Mouse (Mus musculus) 416B (cell line): ENCODE data around the gene Vstm5.
A peak's percentile ranks its signal among the peaks of the same experiment; 100 is the strongest.

Experiments used
- DNase-seq: peaks from one replicate; pipeline ENCODE4 v3.0.0; 2011; ENCODE audit warnings: low read depth

Gene Vstm5

DNA sequence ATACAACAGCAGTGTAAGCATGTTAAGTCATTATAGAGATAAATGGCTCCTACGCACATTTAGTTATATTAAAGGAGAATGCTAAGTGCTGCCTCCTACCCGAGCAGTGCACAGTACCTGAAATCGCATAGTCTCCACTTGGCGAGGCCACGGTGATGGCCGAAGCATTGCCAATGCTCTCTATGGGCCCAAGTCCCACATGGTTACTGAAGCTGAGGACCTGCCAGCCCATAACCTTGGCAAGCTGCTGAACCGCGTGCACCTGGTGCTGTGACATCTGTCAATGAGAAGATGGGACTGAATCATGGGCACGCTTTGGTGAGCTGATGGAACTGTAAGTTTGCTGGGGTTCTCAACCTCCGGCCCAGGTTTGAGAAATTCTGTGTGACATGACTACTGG lies 24.6 kb downstream of the Vstm5 start:
- DNase-seq: no peak

DNA sequence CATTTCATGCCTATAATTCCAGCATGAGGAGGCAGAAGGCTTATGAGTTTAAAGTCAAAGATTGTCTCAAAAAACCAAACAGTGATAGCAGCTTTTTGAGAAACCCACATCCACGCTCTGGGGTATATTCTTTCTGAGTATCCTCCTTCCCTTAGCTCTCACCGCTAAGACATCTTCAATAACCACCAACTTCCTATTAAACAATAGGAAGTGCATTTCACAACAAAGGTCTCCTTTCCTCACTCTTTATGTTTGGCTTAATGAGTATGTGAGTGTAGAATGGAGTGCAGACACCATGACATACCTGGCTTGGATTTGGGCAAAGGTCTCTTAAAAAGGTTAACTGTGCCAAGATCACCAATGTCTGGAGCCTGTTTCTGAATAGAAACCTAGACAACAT lies 35.1 kb downstream of the Vstm5 start:
- DNase-seq: peak; percentile 23

DNA sequence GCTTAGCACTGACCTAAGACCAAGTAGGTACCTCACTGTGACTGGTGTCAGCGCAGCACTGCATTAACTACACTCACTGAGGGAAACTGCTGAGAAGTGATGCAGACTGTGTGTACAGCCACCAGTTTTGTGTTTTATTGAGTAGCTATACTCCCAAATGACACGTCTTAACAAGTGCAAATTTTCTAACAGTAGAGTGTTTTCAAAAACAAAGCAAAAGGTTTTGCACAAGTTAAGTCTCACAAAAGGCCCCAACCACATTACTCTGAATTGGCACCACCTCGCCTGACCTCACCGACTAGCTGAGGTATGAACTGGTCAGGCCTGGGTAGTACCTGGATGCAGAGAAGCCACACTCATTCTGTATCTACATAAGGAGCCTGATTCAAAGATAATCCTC lies 38.0 kb downstream of the Vstm5 start:
- no peak for DNase-seq

DNA sequence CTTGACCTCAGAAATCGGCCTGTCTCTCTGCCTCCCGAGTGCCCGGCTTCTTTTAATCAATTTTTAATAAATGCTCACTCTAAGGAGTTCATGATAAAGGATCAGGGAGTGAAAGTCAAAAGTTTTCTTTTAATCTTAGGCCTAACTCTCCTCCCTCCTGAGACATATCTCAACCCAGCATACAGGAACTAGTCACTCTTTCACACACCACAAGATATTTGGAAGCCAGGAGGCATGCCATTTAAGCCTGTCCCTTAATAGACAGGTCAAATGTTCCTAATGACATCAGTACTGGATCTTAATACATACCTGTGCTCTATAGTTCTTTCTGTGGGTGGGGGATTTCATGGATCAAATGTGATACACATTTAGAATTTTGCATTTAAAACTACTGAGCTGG lies 39.5 kb downstream of the Vstm5 start:
- no peak for DNase-seq

DNA sequence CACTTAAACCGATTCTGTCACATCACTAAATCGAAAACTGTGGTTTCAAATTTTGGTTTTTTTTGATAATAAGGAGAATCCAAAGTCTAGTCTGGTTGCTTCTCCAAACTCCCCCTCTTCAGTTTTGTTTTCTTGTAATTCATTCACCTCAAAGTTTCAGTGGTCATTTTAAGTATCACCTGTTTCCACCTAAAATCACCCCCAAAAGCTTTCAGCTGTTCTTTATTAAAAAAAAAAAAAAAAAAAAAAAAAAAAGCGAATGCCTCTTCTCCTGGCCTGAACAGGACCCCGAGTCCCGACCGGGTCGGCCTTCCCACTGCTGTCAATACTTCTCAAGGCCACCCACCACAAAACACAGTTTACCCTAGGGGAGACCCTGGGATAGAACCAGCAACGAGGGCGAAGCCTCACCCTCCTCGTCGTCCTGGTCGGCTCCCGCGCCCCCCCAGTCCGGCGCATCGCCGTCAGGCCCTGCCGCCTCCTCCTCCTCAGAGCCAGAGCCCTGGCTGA lies 40.3 kb downstream of the Vstm5 start:
- no peak for DNase-seq

DNA sequence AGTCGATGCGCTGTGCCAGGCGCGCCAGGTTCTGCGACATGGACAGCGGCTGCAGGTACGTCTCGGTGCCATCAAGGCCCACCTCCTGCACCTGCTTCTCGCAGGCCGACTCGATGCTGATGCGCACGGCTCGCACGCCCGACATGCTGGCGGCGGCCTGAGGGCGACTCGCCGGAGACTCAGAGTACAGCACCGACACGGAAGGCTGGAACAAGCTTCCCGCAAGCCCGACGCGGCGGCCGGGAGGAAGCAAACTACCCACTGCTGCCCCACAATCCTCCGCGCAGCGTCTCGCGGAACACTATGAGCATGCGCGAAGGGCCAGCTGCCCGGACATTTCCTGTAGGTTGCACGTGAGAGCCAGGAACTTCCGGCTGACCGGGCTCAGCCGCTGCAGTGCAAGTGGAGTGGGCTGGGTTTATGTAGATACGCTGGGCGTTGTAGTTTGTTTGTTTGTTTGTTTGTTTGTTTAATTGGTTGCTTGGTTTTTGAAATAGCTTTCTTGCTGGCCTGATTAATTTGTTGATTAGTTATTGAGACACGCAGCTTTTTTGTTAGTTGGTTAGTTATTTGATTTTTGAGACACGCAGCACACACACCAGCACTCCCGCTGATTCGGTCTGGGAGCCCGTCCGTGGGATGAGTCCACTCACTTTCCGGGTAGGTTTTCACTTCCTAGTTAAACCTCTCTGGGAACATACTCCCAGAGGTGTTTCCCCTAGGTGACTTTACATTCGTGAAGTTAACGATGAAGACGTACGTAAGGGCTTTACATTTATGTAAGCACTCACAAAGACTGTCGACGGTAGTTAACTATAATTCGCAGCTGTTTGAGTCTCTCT lies 41.0 kb downstream of the Vstm5 start, which contains the start of gene Med17:
Med17 (minus strand) TSS at position 283 of the 842 bp plus-strand sequence.
- DNase-seq: peak; percentile 95

DNA sequence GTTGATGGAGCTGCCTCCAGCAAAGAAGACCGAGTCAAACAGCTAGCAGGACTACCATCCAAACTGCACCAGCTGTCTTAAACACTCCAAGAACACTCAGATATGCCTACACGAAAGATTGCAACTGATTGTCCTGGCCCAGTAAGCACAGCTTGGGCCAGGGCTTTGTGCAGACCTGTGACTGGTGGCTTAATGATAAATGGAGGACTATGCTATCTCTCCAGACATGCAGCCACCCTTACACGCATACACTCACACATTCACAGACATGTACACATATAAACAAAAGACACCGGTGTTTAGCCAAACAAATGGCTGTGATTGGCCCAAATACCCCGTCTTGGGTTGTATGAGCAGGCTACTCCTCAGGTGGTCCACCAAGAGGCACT lies 41.6 kb downstream of the Vstm5 start:
- no peak for DNase-seq

DNA sequence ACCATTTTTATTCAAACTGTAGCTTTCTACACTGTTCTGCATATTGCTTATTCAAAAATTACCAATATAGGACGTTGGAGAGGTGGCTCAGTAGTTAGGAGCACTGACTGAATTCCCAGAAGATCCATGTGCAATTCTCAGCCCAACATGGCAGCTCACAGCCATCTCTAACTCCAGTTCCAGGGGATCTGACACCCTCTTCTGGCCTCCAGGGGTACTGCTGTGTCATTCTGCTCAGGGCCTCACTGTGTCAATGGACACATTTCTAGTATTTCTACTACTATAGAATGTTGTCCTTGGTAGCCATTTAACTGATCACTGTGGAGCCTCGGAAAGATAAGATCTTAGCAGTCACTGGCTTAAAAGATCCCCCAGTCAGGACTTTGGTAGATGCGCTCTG lies 46.6 kb downstream of the Vstm5 start:
- no peak for DNase-seq

DNA sequence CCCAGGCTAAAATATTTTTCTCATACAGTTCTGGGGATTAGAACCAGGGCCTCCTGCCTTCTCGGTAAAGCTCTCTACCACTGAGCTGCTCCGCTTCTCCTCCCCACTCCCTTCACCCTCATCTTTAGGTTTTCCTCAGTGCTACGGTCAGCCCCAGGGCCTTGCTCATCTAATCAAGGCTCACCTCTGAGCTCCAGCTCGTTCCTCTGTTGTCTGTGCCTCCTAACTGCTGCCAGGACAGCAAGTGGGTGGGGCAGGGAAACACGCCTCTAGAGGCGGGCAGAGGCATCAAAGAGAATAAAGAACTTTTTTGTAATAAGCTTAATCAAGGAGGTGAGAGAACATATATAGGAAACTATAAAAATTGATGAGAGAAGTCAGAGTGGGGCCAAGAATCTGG lies 49.0 kb downstream of the Vstm5 start:
- no peak for DNase-seq

DNA sequence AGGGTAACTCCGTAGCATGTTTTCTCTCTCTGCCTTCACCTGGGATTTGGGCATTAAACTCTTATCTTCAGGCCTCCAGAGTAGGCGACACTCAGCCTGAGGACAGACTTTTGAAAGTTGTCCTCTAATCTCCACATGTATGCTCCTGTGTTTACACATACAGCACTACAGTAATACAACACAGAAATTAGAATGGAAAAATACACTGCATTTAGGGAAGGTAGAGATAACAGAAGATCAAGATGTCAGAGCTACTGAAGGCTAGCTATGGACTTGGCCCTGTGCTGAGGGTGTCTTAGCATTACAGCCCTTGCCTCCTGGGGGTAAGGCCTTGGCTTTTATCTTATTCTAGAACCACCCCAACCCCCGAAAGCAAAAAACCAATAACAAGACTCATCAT lies 49.6 kb downstream of the Vstm5 start:
- no peak for DNase-seq

DNA sequence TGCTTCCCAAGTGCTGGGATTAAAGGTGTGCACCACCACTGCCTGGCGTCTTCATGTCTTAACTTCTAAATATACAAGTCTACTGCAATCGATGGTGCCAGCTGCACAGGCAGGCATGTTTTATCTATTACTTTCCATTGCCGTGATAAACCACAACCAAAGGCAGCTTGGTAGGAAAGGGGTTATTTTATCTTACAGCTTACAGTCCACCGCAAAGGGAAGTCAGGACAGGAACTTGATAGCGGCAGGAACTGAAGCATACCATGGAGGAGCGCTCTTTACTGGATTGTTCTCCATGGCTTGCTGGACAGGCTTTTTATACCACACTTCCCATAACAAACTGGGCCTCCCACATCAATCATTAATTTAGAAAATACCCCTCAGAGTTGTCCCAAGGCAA lies 50.4 kb downstream of the Vstm5 start:
- peak; percentile 99 for DNase-seq

DNA sequence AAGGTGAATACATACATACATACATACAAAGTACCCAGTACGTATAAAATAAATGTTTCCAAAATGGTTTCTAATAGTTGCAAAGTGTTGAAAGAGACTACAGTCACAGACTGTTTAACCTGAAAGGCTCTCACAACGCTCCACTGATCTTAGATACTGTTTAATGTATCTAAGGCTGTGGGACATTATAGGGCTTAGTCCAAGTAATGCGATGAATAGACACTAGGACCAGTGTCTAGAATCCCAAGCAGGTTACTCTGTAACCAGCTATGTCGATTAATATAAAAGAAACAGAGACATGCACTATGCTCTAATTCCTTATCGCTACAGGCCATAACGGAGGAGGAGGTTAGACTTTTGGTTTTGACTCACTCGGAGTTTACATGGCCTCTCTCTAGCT lies 58.3 kb downstream of the Vstm5 start:
- DNase-seq: no peak

DNA sequence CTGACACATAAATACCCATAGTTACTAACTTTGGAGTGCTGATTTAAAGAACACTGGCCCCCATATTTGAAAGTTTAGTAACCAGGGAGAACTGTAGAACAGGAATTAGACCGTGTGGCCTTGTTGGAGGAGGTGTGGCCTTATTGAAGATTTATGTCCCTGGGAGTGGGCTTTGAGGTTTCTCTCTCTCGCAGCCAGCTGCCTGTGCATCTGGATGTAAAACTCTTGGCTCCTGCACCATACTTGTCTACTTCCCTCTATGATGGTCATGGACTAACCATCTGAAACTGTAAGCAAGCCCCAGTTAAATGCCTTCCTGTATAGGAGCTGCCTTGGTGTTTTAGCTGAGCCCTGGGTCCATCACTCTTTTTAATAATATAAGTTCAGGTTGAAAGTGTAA lies 59.6 kb downstream of the Vstm5 start:
- DNase-seq: no peak

DNA sequence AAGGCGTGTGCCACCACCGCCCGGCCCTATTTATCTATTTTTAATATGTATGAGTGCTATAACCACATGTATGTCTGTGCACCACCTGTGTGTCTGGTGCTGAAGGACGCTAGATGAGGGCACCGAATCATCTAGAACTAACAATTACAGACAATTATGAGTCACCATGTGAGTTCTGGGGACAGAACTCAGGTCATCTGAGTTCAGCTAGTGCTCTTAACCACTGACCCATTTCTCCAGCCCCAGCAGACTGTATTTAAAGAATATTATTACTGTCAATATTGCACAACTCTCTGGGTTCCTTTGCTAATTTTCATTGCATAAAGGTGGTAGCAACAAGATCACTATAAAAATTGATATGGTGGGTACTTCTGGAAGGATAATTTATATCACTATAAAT lies 61.2 kb downstream of the Vstm5 start:
- DNase-seq: peak; percentile 76

DNA sequence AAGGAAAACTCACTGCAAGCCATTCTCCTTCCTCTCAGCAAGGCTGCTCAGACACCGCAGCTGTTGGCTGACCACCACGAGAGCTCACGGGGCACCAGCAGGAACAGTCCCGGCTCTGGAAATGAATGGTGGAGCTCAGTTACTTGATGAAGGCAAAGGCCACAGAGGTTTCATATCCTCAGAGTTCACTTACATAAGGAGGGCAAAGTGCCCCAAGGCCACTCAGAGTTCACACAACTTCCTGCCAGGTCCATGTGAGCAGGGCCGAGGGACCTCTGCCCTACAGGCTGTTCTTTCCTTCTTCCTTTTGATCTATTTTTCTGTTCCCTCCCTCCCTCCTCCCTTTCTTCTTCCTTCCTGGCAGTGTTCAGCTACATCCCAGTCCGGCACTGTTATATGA lies 62.6 kb downstream of the Vstm5 start:
- peak; percentile 86 for DNase-seq

DNA sequence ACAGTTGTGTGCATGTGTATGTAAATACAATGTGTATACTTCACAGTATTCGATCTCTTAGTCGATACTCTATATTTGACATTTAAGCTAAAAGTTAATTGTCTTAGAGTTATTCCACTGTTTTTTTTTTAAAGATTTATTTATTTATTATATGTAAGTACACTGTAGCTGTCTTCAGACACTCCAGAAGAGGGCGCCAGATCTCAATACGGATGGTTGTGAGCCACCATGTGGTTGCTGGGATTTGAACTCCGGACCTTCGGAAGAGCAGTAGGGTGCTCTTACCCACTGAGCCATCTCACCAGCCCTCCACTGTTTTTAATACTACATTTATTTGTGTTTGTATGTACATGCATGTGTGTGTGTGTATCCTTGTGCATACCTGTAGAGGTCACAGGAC lies 63.2 kb downstream of the Vstm5 start:
- peak; percentile 39 for DNase-seq

DNA sequence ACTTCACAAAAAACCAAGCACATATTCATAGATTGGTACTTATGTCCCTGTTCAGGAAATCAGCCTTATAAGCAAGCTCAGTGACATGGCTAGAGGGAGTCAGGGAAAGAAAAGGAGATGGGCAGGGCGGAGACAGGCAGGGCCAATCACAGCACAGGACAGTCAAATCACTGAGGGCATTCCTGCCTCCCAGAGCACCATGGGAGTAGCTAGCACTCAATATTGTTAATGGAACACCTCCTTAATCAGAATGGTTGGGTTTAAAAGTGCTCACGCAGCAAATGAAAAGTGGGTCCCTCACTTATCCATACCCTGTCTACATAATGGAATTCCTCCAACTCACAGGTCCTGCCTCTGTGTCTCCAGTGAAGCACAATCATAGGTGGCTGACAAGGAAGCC lies 64.0 kb downstream of the Vstm5 start:
- peak; percentile 20 for DNase-seq

DNA sequence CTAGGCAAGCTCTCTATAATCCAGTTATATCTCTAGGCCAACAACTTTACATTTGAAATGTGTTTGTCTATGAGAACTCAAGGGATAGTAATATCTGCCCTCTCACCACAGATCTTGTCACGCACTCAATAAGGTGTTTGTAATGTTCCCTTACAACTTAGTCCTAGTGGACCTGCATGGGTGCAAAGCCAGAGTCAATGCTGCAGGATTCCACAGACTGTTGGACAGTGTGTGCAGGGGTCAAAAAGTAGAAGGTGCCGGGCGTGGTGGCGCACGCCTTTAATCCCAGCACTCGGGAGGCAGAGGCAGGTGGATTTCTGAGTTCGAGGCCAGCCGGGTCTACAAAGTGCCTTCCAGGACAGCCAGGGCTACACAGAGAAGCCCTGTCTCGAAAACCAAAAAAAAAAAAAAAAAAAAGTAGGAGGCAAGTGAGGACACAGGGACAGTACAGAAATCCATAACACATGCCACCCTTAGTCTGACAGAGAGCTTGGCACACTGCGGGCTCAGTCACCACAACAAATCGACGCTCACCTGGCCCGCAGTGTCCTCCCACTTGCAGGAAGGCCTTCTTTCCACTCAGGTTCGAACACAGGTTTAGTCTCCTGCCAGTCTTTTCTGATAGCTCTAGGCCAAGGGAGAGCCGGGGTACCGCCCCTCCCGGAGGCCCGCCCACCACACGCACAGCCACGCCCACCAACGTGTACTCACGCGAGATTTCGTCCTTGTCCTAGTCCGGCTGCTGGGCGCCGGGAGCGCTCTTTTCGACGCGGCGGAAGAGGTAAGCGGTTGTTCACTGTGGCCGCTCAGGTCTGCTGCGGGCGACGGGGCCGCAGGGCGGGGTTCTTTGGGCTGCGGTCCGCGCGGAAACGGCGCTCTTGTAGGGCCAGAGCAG lies 66.9 kb downstream of the Vstm5 start, which contains the start of gene Taf1d:
Taf1d (plus strand) TSS at position 712 of the 895 bp plus-strand sequence.
- peak; percentile 95 for DNase-seq

DNA sequence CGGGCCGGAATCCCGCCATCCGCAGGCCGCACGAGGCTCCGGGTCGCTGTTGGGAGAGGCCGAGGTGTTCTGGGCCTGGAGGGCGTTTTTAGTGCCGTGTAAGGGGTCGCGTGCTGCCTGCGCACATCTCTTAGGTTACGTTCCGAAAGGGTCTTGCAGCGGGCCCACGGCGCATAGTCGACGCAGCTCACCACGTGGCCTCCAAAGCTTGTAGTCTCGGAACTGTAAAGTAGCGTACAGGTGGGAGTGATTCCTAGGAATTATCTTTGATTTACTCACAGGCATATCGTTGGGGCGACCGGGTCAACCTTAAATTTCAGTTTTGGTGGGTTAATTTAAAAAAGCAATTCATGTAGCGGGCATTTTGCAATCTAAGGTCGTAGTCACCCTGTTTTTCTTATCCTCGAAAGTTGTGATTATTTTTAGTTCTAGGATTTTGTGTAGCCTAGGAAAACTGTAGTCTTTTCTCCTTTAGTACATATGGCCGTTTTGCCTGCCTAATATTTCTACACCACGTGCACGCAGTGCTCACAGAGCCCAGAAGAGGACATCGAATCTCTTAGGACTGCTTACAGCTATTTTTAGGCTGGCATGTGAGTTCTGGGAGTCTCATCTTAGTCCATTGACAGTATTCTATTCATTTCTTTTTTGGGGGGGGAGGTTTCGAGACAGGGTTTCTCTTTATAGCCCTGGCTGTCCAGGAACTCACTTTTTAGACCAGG lies 67.7 kb downstream of the Vstm5 start, which contains the start of gene 4931406C07Rik:
4931406C07Rik (minus strand) TSS at position 51 of the 722 bp plus-strand sequence.
- DNase-seq: peak; percentile 54

DNA sequence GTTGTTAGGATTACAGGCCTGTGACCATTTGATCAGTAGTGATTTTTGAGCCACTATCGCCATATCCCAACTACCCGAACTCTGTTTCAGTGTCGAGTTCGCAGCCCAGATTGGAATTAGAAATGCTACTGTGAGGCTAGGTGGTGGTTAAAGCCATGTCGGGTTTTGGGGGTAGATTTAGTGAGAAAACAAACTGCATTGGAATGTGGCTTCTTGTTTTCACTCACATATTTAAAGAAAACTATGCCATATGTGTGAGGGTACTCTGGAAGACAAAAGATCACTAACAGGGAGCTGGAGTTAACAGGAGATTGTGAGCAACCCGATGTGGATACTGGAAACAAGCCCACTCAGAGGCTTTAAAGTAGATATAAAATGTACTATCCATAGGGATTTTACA lies 68.4 kb downstream of the Vstm5 start:
- peak; percentile 9 for DNase-seq

DNA sequence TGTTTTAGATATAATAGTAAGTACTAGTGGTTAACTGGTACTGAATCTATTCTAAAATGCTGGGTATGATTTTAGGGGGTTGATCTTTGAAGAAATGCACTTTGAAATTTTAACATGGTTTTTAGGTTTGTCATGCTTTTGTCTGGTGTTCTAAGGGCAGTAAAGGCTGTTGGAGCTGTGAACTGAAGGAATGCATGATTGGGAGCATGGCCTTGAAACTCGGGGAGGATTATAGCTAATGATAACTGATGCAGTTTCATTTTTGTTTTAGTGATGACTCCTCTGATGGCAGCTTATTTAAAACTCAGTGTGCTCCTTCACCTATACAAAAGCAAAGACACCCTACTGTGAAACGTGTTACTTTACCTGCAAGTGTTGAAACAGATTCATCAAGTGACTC lies 69.4 kb downstream of the Vstm5 start:
- DNase-seq: peak; percentile 13
